Comparison of ENCODE assay signal across 18 mouse cellular contexts in genomic region chr4:142118522-142118921, GRCm38 (mm10). TPM values are rescaled to one million over a fixed set of nuclear protein-coding genes. Genes with fewer than 3 reads are reported as not detected.
A peak's percentile ranks its signal among the peaks of the same experiment; 100 is the strongest.
DNase-seq lines count a peak whose midpoint lies in the region; ATAC-seq lines count a peak whose summit lies in the region.
"Had no signal": no experiment of that assay in that cellular context is flagged by ENCODE, and none has a peak within 500 bp of the region (broad histone marks: within the 10 kb centered on the region; RNA-seq: fewer than 3 reads in every experiment).

No protein-coding gene starts in this region.

- 62% methylated on average over 7 of the region's 7 CpGs for WGBS in hindbrain, embryonic 14.5 days
- 53% methylated on average over 7 of the region's 7 CpGs for WGBS in hindbrain, embryonic 13.5 days
- 9% methylated on average over 7 of the region's 7 CpGs for WGBS in embryonic facial prominence, embryonic 12.5 days
- WGBS in limb, embryonic 13.5 days, result 15% methylated on average over 7 of the region's 7 CpGs
- WGBS in midbrain, embryonic 16.5 days, result 44% methylated on average over 7 of the region's 7 CpGs

- DNase-seq in hindbrain, embryonic 14.5 days (ENCODE audit: low spot score), result peak; percentile 29
- DNase-seq in urinary bladder, postnatal 25 days (ENCODE audit: low spot score), result no peak
- DNase-seq in cerebellum, adult 11-12 months, result no peak
- DNase-seq in c-Kit-positive CD71-positive TER-119-positive erythroid progenitor cells, embryonic 14.5 days (ENCODE audit: low spot score), result no peak
- DNase-seq: adrenal gland, adult 2 months; gastrocnemius, postnatal 25 days; heart, postnatal 14 days; kidney, postnatal 10 days; right cerebral cortex, postnatal 4 days had no signal

- no peak overlapping the region for H3K9ac ChIP-seq in hindbrain, embryonic 14.5 days
- no peak overlapping the region for H3K9ac ChIP-seq in hindbrain, embryonic 13.5 days
- H3K9ac ChIP-seq in embryonic facial prominence, embryonic 12.5 days, result no peak overlapping the region
- no peak overlapping the region for H3K9ac ChIP-seq in limb, embryonic 13.5 days
- no peak overlapping the region for H3K9ac ChIP-seq in midbrain, embryonic 16.5 days (ENCODE audit: low read depth, low read length)
- H3K9ac ChIP-seq: liver, embryonic 12.5 days; neural tube, embryonic 12.5 days had no signal

- H3K36me3 ChIP-seq in hindbrain, embryonic 14.5 days (replicated peaks; ENCODE audit: control insufficient read depth, insufficient read depth), result no peaks in the 10 kb centered on the region
- H3K36me3 ChIP-seq in hindbrain, embryonic 13.5 days, result no peaks in the 10 kb centered on the region
- H3K36me3 ChIP-seq in embryonic facial prominence, embryonic 12.5 days, result no peaks in the 10 kb centered on the region
- H3K36me3 ChIP-seq in limb, embryonic 13.5 days, result no peaks in the 10 kb centered on the region
- no peaks in the 10 kb centered on the region for H3K36me3 ChIP-seq in midbrain, embryonic 16.5 days (ENCODE audit: control insufficient read depth, insufficient read depth, low read length)
- H3K36me3 ChIP-seq: G1E; heart, embryonic 10.5 days; liver, embryonic 12.5 days; neural tube, embryonic 12.5 days had no signal

- no peaks in the 10 kb centered on the region for H3K27me3 ChIP-seq in hindbrain, embryonic 14.5 days (ENCODE audit: control insufficient read depth, insufficient read depth, low read length)
- H3K27me3 ChIP-seq in hindbrain, embryonic 13.5 days, result no peaks in the 10 kb centered on the region
- 0 out of 2 replicates have a peak, but pooled peaks cover 3% of the 10 kb centered on the region for H3K27me3 ChIP-seq in embryonic facial prominence, embryonic 12.5 days
- 0 out of 2 replicates have a peak, but pooled peaks cover 3% of the 10 kb centered on the region for H3K27me3 ChIP-seq in limb, embryonic 13.5 days
- H3K27me3 ChIP-seq in midbrain, embryonic 16.5 days (ENCODE audit: control insufficient read depth, insufficient read depth, low read depth, low read length), result no peaks in the 10 kb centered on the region
- H3K27me3 ChIP-seq: neural tube, embryonic 12.5 days had no signal

- H3K27ac ChIP-seq in hindbrain, embryonic 14.5 days, result no peak overlapping the region
- no peak overlapping the region for H3K27ac ChIP-seq in hindbrain, embryonic 13.5 days
- H3K27ac ChIP-seq in embryonic facial prominence, embryonic 12.5 days, result peak overlapping the region; percentile 88
- H3K27ac ChIP-seq in limb, embryonic 13.5 days, result no peak overlapping the region
- no peak overlapping the region for H3K27ac ChIP-seq in midbrain, embryonic 16.5 days (ENCODE audit: low read length)
- H3K27ac ChIP-seq: liver, embryonic 12.5 days; neural tube, embryonic 12.5 days had no signal

- no peak overlapping the region for H3K4me2 ChIP-seq in hindbrain, embryonic 14.5 days (replicated peaks)
- H3K4me2 ChIP-seq in hindbrain, embryonic 13.5 days, result no peak overlapping the region
- H3K4me2 ChIP-seq in embryonic facial prominence, embryonic 12.5 days (replicated peaks), result peak overlapping the region; percentile 15; the same call in 1 of the 2 replicates
- H3K4me2 ChIP-seq in limb, embryonic 13.5 days (replicated peaks), result no peak overlapping the region
- H3K4me2 ChIP-seq in midbrain, embryonic 16.5 days (ENCODE audit: low read length), result no peak overlapping the region
- H3K4me2 ChIP-seq: liver, embryonic 12.5 days; neural tube, embryonic 12.5 days had no signal

- no peak overlapping the region for H3K4me3 ChIP-seq in hindbrain, embryonic 14.5 days (replicated peaks; ENCODE audit: low read length)
- H3K4me3 ChIP-seq in hindbrain, embryonic 13.5 days, result no peak overlapping the region
- no peak overlapping the region for H3K4me3 ChIP-seq in embryonic facial prominence, embryonic 12.5 days
- no peak overlapping the region for H3K4me3 ChIP-seq in limb, embryonic 13.5 days
- no peak overlapping the region for H3K4me3 ChIP-seq in midbrain, embryonic 16.5 days (ENCODE audit: low read depth, low read length)
- H3K4me3 ChIP-seq: heart, embryonic 10.5 days; liver, embryonic 12.5 days; neural tube, embryonic 12.5 days had no signal

- H3K4me1 ChIP-seq in hindbrain, embryonic 14.5 days (replicated peaks; ENCODE audit: control insufficient read depth, insufficient read depth, low read length), result no peaks in the 10 kb centered on the region
- peaks cover 19% of the 10 kb centered on the region for H3K4me1 ChIP-seq in hindbrain, embryonic 13.5 days (replicated peaks)
- H3K4me1 ChIP-seq in embryonic facial prominence, embryonic 12.5 days, result peaks cover 34% of the 10 kb centered on the region
- peaks cover 27% of the 10 kb centered on the region for H3K4me1 ChIP-seq in limb, embryonic 13.5 days
- H3K4me1 ChIP-seq in midbrain, embryonic 16.5 days (ENCODE audit: control insufficient read depth, insufficient read depth, low read length), result no peaks in the 10 kb centered on the region
- H3K4me1 ChIP-seq: liver, embryonic 12.5 days had no signal

- no peak for ATAC-seq in hindbrain, embryonic 14.5 days (ENCODE audit: low FRiP score)
- no peak for ATAC-seq in hindbrain, embryonic 13.5 days (ENCODE audit: low FRiP score)
- ATAC-seq in embryonic facial prominence, embryonic 12.5 days (ENCODE audit: insufficient number of reproducible peaks, insufficient read depth, low FRiP score, low TSS enrichment), result peak; percentile 73; the same call in 1 of the 2 replicates
- peak; percentile 87 for ATAC-seq in limb, embryonic 13.5 days (ENCODE audit: low FRiP score, low read depth)
- ATAC-seq in midbrain, embryonic 16.5 days, result 0 out of 2 replicates have a peak, but pooled peaks have one; percentile 29
- ATAC-seq: liver, embryonic 12.5 days had no signal

- H3K9me3 ChIP-seq in hindbrain, embryonic 14.5 days (ENCODE audit: control insufficient read depth, low read length), result no peaks in the 10 kb centered on the region
- no peaks in the 10 kb centered on the region for H3K9me3 ChIP-seq in hindbrain, embryonic 13.5 days
- no peaks in the 10 kb centered on the region for H3K9me3 ChIP-seq in embryonic facial prominence, embryonic 12.5 days
- H3K9me3 ChIP-seq in limb, embryonic 13.5 days, result no peaks in the 10 kb centered on the region
- H3K9me3 ChIP-seq in midbrain, embryonic 16.5 days (replicated peaks; ENCODE audit: control insufficient read depth, low read length, poor library complexity, severe bottlenecking), result no peaks in the 10 kb centered on the region
- H3K9me3 ChIP-seq: heart, embryonic 10.5 days; liver, embryonic 12.5 days; megakaryocyte, embryonic 14.5 days; neural tube, embryonic 12.5 days had no signal

RNA-seq across cellular contexts. Expression of gene Tmem51, which starts 34.4 kb away (rescaled TPM):
- 6.5 and 6.6 TPM in 2 replicates for polyA plus RNA-seq in hindbrain, embryonic 14.5 days (2014; fragmentation: Nextera tagmentation; extraction: Ambion mirVana)
- polyA plus RNA-seq in hindbrain, embryonic 13.5 days (2015; fragmentation: Nextera tagmentation; extraction: Ambion mirVana), result 5.6 and 6.4 TPM in 2 replicates
- 10.8 and 12.2 TPM in 2 replicates for polyA plus RNA-seq in embryonic facial prominence, embryonic 12.5 days (2016; fragmentation: Nextera tagmentation; extraction: Ambion mirVana)
- polyA plus RNA-seq in limb, embryonic 13.5 days (2015; fragmentation: Nextera tagmentation; extraction: Ambion mirVana), result 14.2 and 14.5 TPM in 2 replicates
- 6.9 and 7.1 TPM in 2 replicates for polyA plus RNA-seq in midbrain, embryonic 16.5 days (2015; fragmentation: Nextera tagmentation; extraction: Ambion mirVana)
- polyA plus RNA-seq: G1E had no signal

Comparison
In these comparisons a context has a peak if more than half of its experiments do, and no peak if none do; other contexts are left out.
1. ATAC-seq: peak in embryonic facial prominence, embryonic 12.5 days (single experiment), limb, embryonic 13.5 days (single experiment) and midbrain, embryonic 16.5 days (single experiment); none in hindbrain, embryonic 14.5 days (single experiment) and hindbrain, embryonic 13.5 days (single experiment).